ENCODE assay signal across 8 mouse cellular contexts in the genomic region with DNA sequence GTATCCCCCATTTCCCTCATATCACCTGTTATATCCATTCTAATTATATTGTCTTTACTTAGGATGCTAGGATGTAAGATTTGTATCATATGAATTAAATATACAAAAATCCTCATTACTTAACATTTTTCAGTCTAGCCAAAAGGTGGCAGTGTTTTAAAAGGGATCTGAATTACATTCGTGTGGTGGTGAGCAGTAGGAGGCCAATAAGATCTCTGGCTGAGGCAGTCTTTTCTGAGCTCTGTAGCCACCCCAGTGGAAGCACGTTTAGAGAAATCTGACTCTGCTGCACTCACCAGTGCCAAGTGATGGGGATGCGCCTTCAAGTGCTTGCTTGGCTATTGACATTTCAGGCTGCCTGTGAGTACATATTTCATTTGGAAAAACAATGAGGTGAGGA.
DNase-seq lines count a peak whose midpoint lies in the region; ATAC-seq and TF ChIP-seq lines count a peak whose summit lies in the region.

No protein-coding gene starts in this region.

- no peak overlapping the region for H3K4me3 ChIP-seq in heart, embryonic 16.5 days (ENCODE audit: low read length)
- H3K4me3 ChIP-seq in heart, embryonic 11.5 days (ENCODE audit: low read depth, low read length), result no peak overlapping the region
- no peak overlapping the region for H3K4me3 ChIP-seq in liver, postnatal 0 days (ENCODE audit: low read depth, low read length)

- peak; percentile 36 for TF ChIP-seq CTCF in liver, postnatal 0 days (IDR thresholded peaks at IDR 0.05; ENCODE audit: low read depth)

- no peak overlapping the region for H3K27ac ChIP-seq in heart, embryonic 16.5 days (ENCODE audit: low read length)
- no peak overlapping the region for H3K27ac ChIP-seq in heart, embryonic 11.5 days (ENCODE audit: low read depth, low read length)
- H3K27ac ChIP-seq in liver, postnatal 0 days (ENCODE audit: low read depth), result no peak overlapping the region

- H3K27me3 ChIP-seq in heart, embryonic 16.5 days (ENCODE audit: control insufficient read depth, insufficient read depth, low read length), result no peaks in the 10 kb centered on the region
- no peaks in the 10 kb centered on the region for H3K27me3 ChIP-seq in heart, embryonic 11.5 days (ENCODE audit: control insufficient read depth, insufficient read depth, low read length)
- no peaks in the 10 kb centered on the region for H3K27me3 ChIP-seq in liver, postnatal 0 days (ENCODE audit: insufficient read depth, low read length)

- H3K4me1 ChIP-seq in heart, embryonic 16.5 days (ENCODE audit: control insufficient read depth, insufficient read depth, low read length), result no peaks in the 10 kb centered on the region
- 0 out of 2 replicates have a peak, but pooled peaks cover 4% of the 10 kb centered on the region for H3K4me1 ChIP-seq in heart, embryonic 11.5 days (ENCODE audit: control insufficient read depth, insufficient read depth, low read length)
- H3K4me1 ChIP-seq in liver, postnatal 0 days (ENCODE audit: insufficient read depth), result no peaks in the 10 kb centered on the region

- 0 out of 2 replicates have a peak, but pooled peaks have one; percentile 32 for ATAC-seq in heart, embryonic 16.5 days (replicated peaks; ENCODE audit: extremely low read depth, insufficient read depth, low FRiP score)
- ATAC-seq in heart, embryonic 11.5 days (replicated peaks; ENCODE audit: insufficient number of reproducible peaks, low FRiP score, low TSS enrichment), result no peak
- ATAC-seq in common myeloid progenitor, adult 5-6 weeks (replicated peaks; ENCODE audit: low read depth, poor library complexity, severe bottlenecking), result peak; percentile 87
- no peak for ATAC-seq in liver, postnatal 0 days
- ATAC-seq in inflammation-experienced regulatory T-cells, adult 6 months, result no peak

- H3K9me3 ChIP-seq in heart, embryonic 16.5 days (replicated peaks; ENCODE audit: control insufficient read depth, low read length), result no peaks in the 10 kb centered on the region
- no peaks in the 10 kb centered on the region for H3K9me3 ChIP-seq in heart, embryonic 11.5 days (replicated peaks; ENCODE audit: control insufficient read depth, low read length)
- no peaks in the 10 kb centered on the region for H3K9me3 ChIP-seq in liver, postnatal 0 days (ENCODE audit: low read length)

- H3K9ac ChIP-seq in heart, embryonic 16.5 days (ENCODE audit: low read length), result no peak overlapping the region
- no peak overlapping the region for H3K9ac ChIP-seq in heart, embryonic 11.5 days (ENCODE audit: low read depth, low read length)
- no peak overlapping the region for H3K9ac ChIP-seq in liver, postnatal 0 days (replicated peaks)

- WGBS in heart, embryonic 16.5 days, result 11% methylated on average over 3 of the region's 3 CpGs
- WGBS in heart, embryonic 11.5 days (ENCODE audit: insufficient replicate concordance), result 6% methylated on average over 3 of the region's 3 CpGs
- WGBS in liver, postnatal 0 days (ENCODE audit: insufficient replicate concordance), result 14% methylated on average over 3 of the region's 3 CpGs

- TF ChIP-seq EP300 in liver, postnatal 0 days (IDR thresholded peaks at IDR 0.05; ENCODE audit: low read depth), result no peak

- DNase-seq in 3T3-L1 (ENCODE audit: low read depth, low spot score), result peak; percentile 35
- no peak for DNase-seq in liver, postnatal 0 days
- no peak for DNase-seq in c-Kit-positive CD71-positive TER-119-positive erythroid progenitor cells, embryonic 14.5 days (ENCODE audit: low spot score)
- DNase-seq in ovary, postnatal 36 days (ENCODE audit: low spot score), result no peak

- no peaks in the 10 kb centered on the region for H3K36me3 ChIP-seq in heart, embryonic 16.5 days (ENCODE audit: control insufficient read depth, insufficient read depth)
- no peaks in the 10 kb centered on the region for H3K36me3 ChIP-seq in heart, embryonic 11.5 days (ENCODE audit: control insufficient read depth, insufficient read depth, low read length)
- H3K36me3 ChIP-seq in liver, postnatal 0 days (replicated peaks; ENCODE audit: insufficient read depth, low read length), result no peaks in the 10 kb centered on the region

- H3K4me2 ChIP-seq in heart, embryonic 16.5 days (ENCODE audit: low read depth, low read length), result no peak overlapping the region
- no peak overlapping the region for H3K4me2 ChIP-seq in heart, embryonic 11.5 days
- H3K4me2 ChIP-seq in liver, postnatal 0 days (ENCODE audit: low read depth, low read length), result no peak overlapping the region

Comparison
In these comparisons a context has a peak if more than half of its experiments do, and no peak if none do; other contexts are left out.
1. ATAC-seq: peak in heart, embryonic 16.5 days (single experiment) and common myeloid progenitor, adult 5-6 weeks (single experiment); none in heart, embryonic 11.5 days (single experiment), liver, postnatal 0 days (single experiment) and inflammation-experienced regulatory T-cells, adult 6 months (single experiment).